Mouse (Mus musculus) midbrain, embryonic 15.5 days (tissue): ENCODE measurements around the gene Spata46. TPM values are rescaled to one million over a fixed set of nuclear protein-coding genes. Genes with fewer than 3 reads are reported as not detected.

Experiments
- ATAC-seq: fragments of 200-750 bp; cut with Nextera tagmentation; replicated peaks from 2 replicates; pipeline ENCODE4 v1.8.0; 2017; ENCODE audit warnings: moderate TSS enrichment
- H3K27ac ChIP-seq: fragments of 300-500 bp; sonication (generic); 2 replicates; pipeline ENCODE4 v1.5.1; 2015; ENCODE audit warnings: mild to moderate bottlenecking, inconsistent platforms
- H3K27me3 ChIP-seq: fragments of 300-500 bp; sonication (generic); replicated peaks from 2 replicates; pipeline ENCODE4 v1.6.1; 2015; ENCODE audit warnings: inconsistent platforms
- H3K36me3 ChIP-seq: fragments of 300-500 bp; sonication (generic); replicated peaks from 2 replicates; pipeline ENCODE4 v1.6.1; 2015; ENCODE audit warnings: inconsistent platforms
- H3K4me1 ChIP-seq: fragments of 300-500 bp; sonication (generic); 2 replicates; pipeline ENCODE4 v1.6.1; 2015; ENCODE audit warnings: inconsistent platforms
- H3K4me2 ChIP-seq: fragments of 300-500 bp; sonication (generic); 2 replicates; pipeline ENCODE4 v1.6.1; 2015; ENCODE audit warnings: inconsistent platforms, mild to moderate bottlenecking, moderate library complexity
- H3K4me3 ChIP-seq: fragments of 300-500 bp; sonication (generic); 2 replicates; pipeline ENCODE4 v1.5.1; 2015; ENCODE audit warnings: mild to moderate bottlenecking, inconsistent platforms
- H3K9ac ChIP-seq: fragments of 300-500 bp; sonication (generic); 2 replicates; pipeline ENCODE4 v1.6.1; 2015; ENCODE audit warnings: mild to moderate bottlenecking, inconsistent platforms
- H3K9me3 ChIP-seq: fragments of 300-500 bp; sonication (generic); 2 replicates; pipeline ENCODE4 v1.6.1; 2016; ENCODE audit warnings: inconsistent platforms
- WGBS: fragments of 180-500 bp; shearing (Covaris S2); methylation state at CpG from one replicate; pipeline ENCODE4 v1.1.7; 2015; ENCODE audit warnings: mixed read lengths; 5-methylcytosine and 5-hydroxymethylcytosine counted together
- polyA plus RNA-seq: library from polyadenylated mRNA; unstranded; fragments of >200 nt; fragmentation: Nextera tagmentation; extraction: Ambion mirVana; gene quantifications from 2 replicates; pipeline ENCODE4 v1.2.1, GENCODE M21; 2015

Spata46 gene
- polyA plus RNA-seq, 1 experiment from 2014 or later, result 2.0 TPM

DNA sequence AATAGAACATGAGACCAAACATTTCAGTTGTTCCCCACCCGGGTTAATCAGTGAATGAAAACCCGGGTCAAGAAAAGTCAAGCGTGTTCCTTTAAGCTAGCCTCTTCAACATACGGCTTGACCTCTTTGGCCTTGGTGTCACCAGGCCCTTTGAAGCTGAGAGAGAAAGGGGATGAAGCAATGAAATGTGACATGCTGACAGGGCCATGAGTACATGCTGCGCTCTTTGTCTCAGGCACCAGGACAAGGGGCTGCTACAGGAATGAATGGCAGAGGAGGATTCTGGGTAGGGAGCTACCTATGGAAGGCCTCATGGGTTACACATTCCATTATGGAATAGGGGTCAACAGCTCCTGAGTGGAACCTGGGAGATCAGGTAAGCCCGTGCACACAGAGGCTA is 5.5 kb upstream of the Spata46 start:
- H3K4me2 ChIP-seq, result no peak overlapping the region
- no peaks in the 10 kb centered on the region for H3K36me3 ChIP-seq
- H3K9me3 ChIP-seq, result no peaks in the 10 kb centered on the region
- no peaks in the 10 kb centered on the region for H3K27me3 ChIP-seq
- no peaks in the 10 kb centered on the region for H3K4me1 ChIP-seq
- H3K9ac ChIP-seq, result no peak overlapping the region
- no peak overlapping the region for H3K27ac ChIP-seq
- 47% methylated on average over 6 of the region's 6 CpGs for WGBS
- no peak for ATAC-seq
- no peak overlapping the region for H3K4me3 ChIP-seq

- Histone ChIP-seq H3K4me2 (no peak overlapping the region), H3K4me3 (no peak overlapping the region), H3K9me3 (no peaks in the 10 kb centered on the region), H3K27ac (no peak overlapping the region), H3K4me1 (no peaks in the 10 kb centered on the region), H3K9ac (no peak overlapping the region), H3K27me3 (no peaks in the 10 kb centered on the region), H3K36me3 (no peaks in the 10 kb centered on the region)
- WGBS, result 94% methylated on average over 10 of the region's 10 CpGs
- ATAC-seq, result no peak
These were observed 3.6 kb upstream of the Spata46 start for GRCm38 (mm10) chr1:170305002-170305401.

GRCm38 (mm10) chr1:170306232-170306631 is 2.4 kb upstream of the Spata46 start, which contains the start of gene Gm7694:
Gene Gm7694 (minus strand): TSS chr1:170306332.
- no peaks in the 10 kb centered on the region for H3K27me3 ChIP-seq
- no peaks in the 10 kb centered on the region for H3K36me3 ChIP-seq
- no peaks in the 10 kb centered on the region for H3K4me1 ChIP-seq
- ATAC-seq, result no peak
- H3K27ac ChIP-seq, result no peak within 1 kb of the TSS
- WGBS, result 95% methylated on average over 4 of the region's 4 CpGs
- H3K4me2 ChIP-seq, result no peak within 1 kb of the TSS
- H3K9me3 ChIP-seq, result no peaks in the 10 kb centered on the region
- no peak within 1 kb of the TSS for H3K9ac ChIP-seq
- no peak within 1 kb of the TSS for H3K4me3 ChIP-seq

GRCm38 (mm10) chr1:170311431-170311830 is 2.8 kb downstream of the Spata46 start:
- no peak overlapping the region for H3K9ac ChIP-seq
- no peak overlapping the region for H3K4me3 ChIP-seq
- no peak overlapping the region for H3K4me2 ChIP-seq
- no peaks in the 10 kb centered on the region for H3K36me3 ChIP-seq
- no peaks in the 10 kb centered on the region for H3K9me3 ChIP-seq
- H3K27ac ChIP-seq, result no peak overlapping the region
- H3K27me3 ChIP-seq, result no peaks in the 10 kb centered on the region
- WGBS, result 88% methylated on average over 6 of the region's 6 CpGs
- H3K4me1 ChIP-seq, result no peaks in the 10 kb centered on the region
- no peak for ATAC-seq

- Histone ChIP-seq H3K9me3 (no peaks in the 10 kb centered on the region), H3K4me3 (no peak overlapping the region), H3K9ac (no peak overlapping the region), H3K27ac (no peak overlapping the region), H3K4me2 (no peak overlapping the region), H3K27me3 (no peaks in the 10 kb centered on the region), H3K36me3 (no peaks in the 10 kb centered on the region), H3K4me1 (no peaks in the 10 kb centered on the region)
- no peak for ATAC-seq
- WGBS, result 73% methylated on average over 2 of the region's 2 CpGs
These were observed 13.4 kb downstream of the Spata46 start for GRCm38 (mm10) chr1:170322046-170322445.

- no peak overlapping the region for H3K4me2 ChIP-seq
These were observed 14.4 kb downstream of the Spata46 start for GRCm38 (mm10) chr1:170323001-170323400.

DNA sequence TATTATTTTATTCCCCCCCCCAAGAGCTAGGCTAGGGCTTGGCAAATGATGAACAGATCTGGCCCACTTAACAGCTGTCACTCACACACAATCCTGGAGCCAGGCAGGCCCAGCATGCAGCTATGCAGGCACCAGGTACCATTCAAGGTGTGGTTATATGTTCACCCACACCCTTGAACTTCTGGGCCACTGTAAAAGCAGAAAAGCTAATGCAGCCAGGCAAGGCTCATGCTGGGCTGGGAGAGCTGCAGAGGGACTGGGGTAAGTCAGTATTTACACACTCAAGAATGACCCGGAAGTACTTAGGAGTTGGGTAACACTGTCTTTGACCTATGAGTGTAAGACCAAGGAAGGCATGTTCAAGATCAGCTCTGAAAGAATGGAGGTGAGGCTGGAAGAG is 15.7 kb downstream of the Spata46 start:
- Histone ChIP-seq H3K27me3 (no peaks in the 10 kb centered on the region), H3K4me2 (no peak overlapping the region), H3K4me3 (no peak overlapping the region), H3K36me3 (no peaks in the 10 kb centered on the region), H3K27ac (no peak overlapping the region), H3K4me1 (no peaks in the 10 kb centered on the region), H3K9ac (no peak overlapping the region), H3K9me3 (no peaks in the 10 kb centered on the region)
- WGBS, result 100% methylated on average over 1 of the region's 1 CpGs
- no peak for ATAC-seq

More at GRCm38 (mm10) chr1:170323001-170323400, 14.4 kb downstream of the Spata46 start:
- no peak overlapping the region for H3K4me3 ChIP-seq
- no peaks in the 10 kb centered on the region for H3K9me3 ChIP-seq
- no peaks in the 10 kb centered on the region for H3K36me3 ChIP-seq
- no peaks in the 10 kb centered on the region for H3K4me1 ChIP-seq
- H3K27ac ChIP-seq, result no peak overlapping the region
- no peak overlapping the region for H3K9ac ChIP-seq
- WGBS, result 87% methylated on average over 10 of the region's 10 CpGs
- ATAC-seq, result no peak
- H3K27me3 ChIP-seq, result no peaks in the 10 kb centered on the region

- Histone ChIP-seq H3K4me1 (no peaks in the 10 kb centered on the region), H3K4me2 (no peak overlapping the region), H3K9me3 (no peaks in the 10 kb centered on the region), H3K4me3 (no peak overlapping the region), H3K9ac (no peak overlapping the region), H3K27ac (no peak overlapping the region), H3K36me3 (no peaks in the 10 kb centered on the region), H3K27me3 (no peaks in the 10 kb centered on the region)
- WGBS, result 93% methylated on average over 4 of the region's 4 CpGs
- ATAC-seq, result no peak
These were observed 16.7 kb downstream of the Spata46 start for GRCm38 (mm10) chr1:170325277-170325676.

DNA sequence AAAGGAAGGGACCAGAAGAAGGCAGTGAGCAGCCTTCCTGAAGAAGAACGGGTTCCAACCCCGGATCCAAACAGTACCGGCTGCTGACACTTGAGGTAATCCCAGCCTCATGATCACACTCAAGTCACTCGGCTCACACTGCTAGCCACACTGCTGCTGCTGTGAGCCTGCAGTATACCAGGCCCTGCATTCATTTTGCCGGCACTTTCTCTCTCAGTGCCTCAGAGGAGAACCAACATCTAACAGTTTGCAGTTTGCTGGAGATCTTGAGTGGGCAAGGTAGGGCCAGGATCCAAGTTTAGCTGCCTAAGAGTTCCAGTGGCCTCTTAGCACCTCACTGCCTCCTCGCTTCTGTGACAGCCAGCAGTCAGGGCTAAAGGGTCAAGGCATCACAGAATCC is 23.3 kb downstream of the Spata46 start:
- no peak overlapping the region for H3K4me2 ChIP-seq
- no peaks in the 10 kb centered on the region for H3K36me3 ChIP-seq
- no peak overlapping the region for H3K9ac ChIP-seq
- H3K4me1 ChIP-seq, result no peaks in the 10 kb centered on the region
- H3K9me3 ChIP-seq, result no peaks in the 10 kb centered on the region
- 68% methylated on average over 6 of the region's 6 CpGs for WGBS
- H3K4me3 ChIP-seq, result no peak overlapping the region
- H3K27ac ChIP-seq, result no peak overlapping the region
- no peaks in the 10 kb centered on the region for H3K27me3 ChIP-seq
- ATAC-seq, result no peak

GRCm38 (mm10) chr1:170332775-170333174 is 24.2 kb downstream of the Spata46 start:
- WGBS, result 72% methylated on average over 4 of the region's 4 CpGs
- Histone ChIP-seq H3K36me3 (no peaks in the 10 kb centered on the region), H3K4me3 (no peak overlapping the region), H3K27me3 (no peaks in the 10 kb centered on the region), H3K4me2 (no peak overlapping the region), H3K4me1 (no peaks in the 10 kb centered on the region), H3K9me3 (no peaks in the 10 kb centered on the region), H3K9ac (no peak overlapping the region), H3K27ac (no peak overlapping the region)
- no peak for ATAC-seq

GRCm38 (mm10) chr1:170339943-170340342 is 31.3 kb downstream of the Spata46 start:
- no peaks in the 10 kb centered on the region for H3K4me1 ChIP-seq
- 92% methylated on average over 3 of the region's 3 CpGs for WGBS
- no peaks in the 10 kb centered on the region for H3K9me3 ChIP-seq
- H3K27ac ChIP-seq, result no peak overlapping the region
- ATAC-seq, result no peak
- no peaks in the 10 kb centered on the region for H3K27me3 ChIP-seq
- H3K9ac ChIP-seq, result no peak overlapping the region
- no peak overlapping the region for H3K4me2 ChIP-seq
- no peak overlapping the region for H3K4me3 ChIP-seq
- no peaks in the 10 kb centered on the region for H3K36me3 ChIP-seq

DNA sequence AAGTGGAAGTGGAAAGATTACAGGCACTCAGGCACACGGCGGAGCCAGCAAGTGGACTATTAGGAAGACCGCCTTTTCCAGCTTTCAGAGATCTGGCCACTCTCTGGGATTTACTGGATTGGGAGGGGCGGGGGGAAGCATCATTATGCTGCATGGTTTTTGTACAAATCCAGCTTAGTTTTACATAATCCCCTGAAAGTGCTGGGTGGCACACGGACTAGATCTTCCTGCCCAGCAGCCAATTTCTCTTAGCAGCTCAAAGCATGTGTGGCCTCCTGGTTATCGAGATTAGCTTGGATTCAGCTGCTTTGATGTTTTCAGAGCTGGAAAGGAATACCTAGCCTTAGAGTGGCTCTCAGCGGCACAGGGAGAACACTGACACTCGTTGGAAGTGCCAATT is 34.5 kb downstream of the Spata46 start:
- Histone ChIP-seq H3K27ac (no peak overlapping the region), H3K9me3 (no peaks in the 10 kb centered on the region), H3K36me3 (no peaks in the 10 kb centered on the region), H3K27me3 (no peaks in the 10 kb centered on the region), H3K4me2 (no peak overlapping the region), H3K4me3 (no peak overlapping the region), H3K9ac (no peak overlapping the region), H3K4me1 (no peaks in the 10 kb centered on the region)
- 51% methylated on average over 8 of the region's 8 CpGs for WGBS
- ATAC-seq, result 0 out of 2 replicates have a peak, but pooled peaks have one; percentile 27

DNA sequence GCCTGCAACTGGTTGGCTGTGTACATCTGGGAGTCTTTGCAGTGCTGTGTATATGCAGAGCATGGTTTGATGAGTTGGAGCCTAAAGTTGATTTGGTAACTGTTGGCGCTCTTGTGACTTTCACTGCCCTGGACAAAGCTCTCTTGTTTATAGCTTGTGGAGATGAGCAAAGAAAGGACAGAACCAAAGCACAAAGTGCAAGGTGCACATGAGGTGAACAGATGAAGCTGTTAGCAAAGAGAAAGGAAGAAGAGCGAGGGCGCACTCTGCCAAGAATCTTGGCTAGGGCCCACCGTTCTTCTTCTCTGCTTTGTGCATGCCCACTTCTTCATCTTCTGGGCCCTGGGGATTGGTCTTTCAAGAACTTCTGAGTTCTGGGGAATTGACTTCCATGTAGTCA is 35.3 kb downstream of the Spata46 start:
- Histone ChIP-seq H3K27me3 (no peaks in the 10 kb centered on the region), H3K4me3 (no peak overlapping the region), H3K27ac (no peak overlapping the region), H3K9me3 (no peaks in the 10 kb centered on the region), H3K36me3 (no peaks in the 10 kb centered on the region), H3K4me1 (no peaks in the 10 kb centered on the region), H3K4me2 (no peak overlapping the region), H3K9ac (no peak overlapping the region)
- 97% methylated on average over 4 of the region's 4 CpGs for WGBS
- ATAC-seq, result no peak
